Mouse (Mus musculus) hindbrain, embryonic 10.5 days (tissue): ENCODE data around the gene Ranbp17. TPM values are rescaled to one million over a fixed set of nuclear protein-coding genes. Genes with fewer than 3 reads are reported as not detected.
A peak's percentile ranks its signal among the peaks of the same experiment; 100 is the strongest.

Experiments used
- DNase-seq: peaks from one replicate; pipeline ENCODE4 v3.0.0-alpha.2; 2017; ENCODE audit warnings: low spot score
- H3K27ac ChIP-seq: fragments of 300-500 bp; sonication (generic); 2 replicates; pipeline ENCODE4 v1.5.1; 2016; ENCODE audit warnings: mild to moderate bottlenecking, moderate library complexity
- H3K27me3 ChIP-seq: fragments of 300-500 bp; sonication (generic); 2 replicates; pipeline ENCODE4 v1.6.1; 2016; ENCODE audit warnings: mild to moderate bottlenecking; ENCODE audit not compliant: poor library complexity, insufficient read depth, severe bottlenecking
- H3K36me3 ChIP-seq: fragments of 300-500 bp; sonication (generic); 2 replicates; pipeline ENCODE4 v1.6.1; 2016; ENCODE audit warnings: mild to moderate bottlenecking, moderate library complexity
- H3K4me1 ChIP-seq: fragments of 300-500 bp; sonication (generic); replicated peaks from 2 replicates; pipeline ENCODE4 v1.6.1; 2016; ENCODE audit warnings: mild to moderate bottlenecking
- H3K4me3 ChIP-seq: fragments of 300-500 bp; sonication (generic); 2 replicates; pipeline ENCODE4 v1.5.1; 2016; ENCODE audit warnings: mild to moderate bottlenecking, moderate library complexity
- H3K9me3 ChIP-seq: fragments of 300-500 bp; sonication (generic); 2 replicates; pipeline ENCODE4 v1.6.1; 2016; ENCODE audit warnings: mild to moderate bottlenecking, moderate library complexity
- WGBS: fragments of 180-500 bp; shearing (Covaris S2); methylation state at CpG from one replicate; pipeline ENCODE4 v1.1.7; 2016; 5-methylcytosine and 5-hydroxymethylcytosine counted together
- polyA plus RNA-seq: library from polyadenylated mRNA; unstranded; fragments of >200 nt; fragmentation: Nextera tagmentation; extraction: Ambion mirVana; gene quantifications from 2 replicates; pipeline ENCODE4 v1.2.1, GENCODE M21; 2016

Gene Ranbp17
- polyA plus RNA-seq, 1 experiment from 2014 or later = 11.5 TPM

DNA sequence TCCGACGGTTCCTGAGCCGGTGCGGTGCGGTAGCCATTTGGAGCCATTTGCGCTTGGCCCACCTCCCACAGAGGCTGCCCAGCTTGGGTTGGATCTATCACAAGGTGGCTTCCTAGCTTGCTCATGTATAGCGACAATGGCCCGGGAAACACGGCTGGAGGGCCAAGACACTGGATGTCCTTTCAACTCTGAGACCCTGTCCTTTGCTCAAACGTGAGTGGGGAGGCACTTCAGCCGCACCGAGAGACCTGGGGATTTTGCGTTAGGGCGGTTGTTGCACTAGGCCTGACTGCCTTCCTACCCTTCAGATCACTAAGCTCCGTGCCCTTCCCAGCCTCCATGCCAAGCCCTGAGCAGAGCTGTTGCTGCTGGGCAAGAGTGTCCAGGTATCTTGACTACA, 315.9 kb downstream of the Ranbp17 start:
- peaks cover 62% of the 10 kb centered on the region for H3K4me1 ChIP-seq
- WGBS = 9% methylated on average over 15 of the region's 15 CpGs
- H3K27ac ChIP-seq = no peak overlapping the region
- DNase-seq = no peak
- H3K9me3 ChIP-seq = peaks cover 8% of the 10 kb centered on the region
- H3K27me3 ChIP-seq = peaks cover 99% of the 10 kb centered on the region
- peak overlapping the region; percentile 11; the same call in 1 of the 2 replicates for H3K4me3 ChIP-seq
- H3K36me3 ChIP-seq = no peaks in the 10 kb centered on the region

GRCm38 (mm10) chr11:33197133-33197514, 316.4 kb downstream of the Ranbp17 start:
- peak; percentile 25 for DNase-seq
- 20% methylated on average over 13 of the region's 13 CpGs for WGBS
- Histone ChIP-seq H3K4me3 (no peak overlapping the region), H3K4me1 (peaks cover 57% of the 10 kb centered on the region), H3K9me3 (peaks cover 8% of the 10 kb centered on the region), H3K27ac (no peak overlapping the region), H3K36me3 (no peaks in the 10 kb centered on the region), H3K27me3 (peaks cover 99% of the 10 kb centered on the region)

- Histone ChIP-seq H3K27me3 (peaks cover 99% of the 10 kb centered on the region), H3K36me3 (no peaks in the 10 kb centered on the region), H3K4me3 (peak overlapping the region; percentile 7), H3K4me1 (peaks cover 51% of the 10 kb centered on the region), H3K9me3 (peaks cover 8% of the 10 kb centered on the region), H3K27ac (peak overlapping the region; percentile 31; the same call in 1 of the 2 replicates)
- 4% methylated on average over 24 of the region's 24 CpGs for WGBS
- DNase-seq = peak; percentile 41
Observed at GRCm38 (mm10) chr11:33196447-33197132, 317.0 kb downstream of the Ranbp17 start.

DNA sequence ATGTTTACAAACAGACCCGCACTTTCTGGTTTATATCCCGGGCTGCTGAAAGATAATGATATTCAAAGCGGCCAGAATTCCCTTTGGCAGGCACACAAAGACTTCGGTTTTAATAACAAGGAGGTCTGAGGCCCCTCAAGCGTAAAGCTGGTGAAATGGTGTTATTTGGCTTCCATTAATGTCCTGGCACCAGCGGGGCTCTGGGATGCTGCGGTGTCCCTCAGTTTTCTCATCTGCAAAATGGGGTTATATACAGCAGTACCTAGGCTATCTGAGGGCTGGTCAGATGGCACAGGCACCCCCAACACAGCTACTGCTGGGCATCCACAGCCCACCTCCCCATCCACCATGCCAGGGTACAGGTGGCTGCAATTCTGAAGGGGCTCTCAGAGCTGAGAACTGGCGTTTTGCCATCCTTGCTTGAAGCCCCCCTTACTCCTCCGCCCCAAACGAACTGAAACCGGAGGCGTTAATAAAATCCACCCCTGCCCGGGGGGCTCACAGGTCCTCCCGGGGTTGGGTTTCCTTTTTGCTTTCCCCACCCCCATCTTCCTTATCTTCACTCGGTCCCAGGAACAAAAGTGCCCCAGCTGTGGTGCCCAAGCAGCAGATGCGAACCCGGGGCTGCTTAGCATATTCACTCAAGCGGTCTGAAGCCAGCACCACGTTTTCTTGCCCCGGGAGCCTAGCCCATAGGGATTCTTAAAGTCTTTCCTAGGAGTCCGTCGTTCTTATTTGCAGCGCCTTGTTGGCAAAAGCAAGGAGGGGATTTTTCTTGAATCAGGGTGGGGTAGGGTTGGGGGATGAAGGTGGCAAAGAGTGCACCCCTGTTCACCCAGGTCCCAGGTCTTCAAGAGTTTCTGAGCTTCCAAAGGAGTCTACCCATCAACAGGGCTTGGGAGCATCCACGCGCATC, 317.8 kb downstream of the Ranbp17 start:
- Histone ChIP-seq H3K27ac (peak overlapping the region; percentile 31; the same call in 1 of the 2 replicates), H3K9me3 (peaks cover 8% of the 10 kb centered on the region), H3K36me3 (no peaks in the 10 kb centered on the region), H3K4me3 (0 out of 2 replicates have a peak overlapping the region, but pooled peaks have one; percentile 18), H3K4me1 (peaks cover 43% of the 10 kb centered on the region), H3K27me3 (peaks cover 99% of the 10 kb centered on the region)
- DNase-seq = peak; percentile 58
- 3% methylated on average over 25 of the region's 25 CpGs for WGBS

DNA sequence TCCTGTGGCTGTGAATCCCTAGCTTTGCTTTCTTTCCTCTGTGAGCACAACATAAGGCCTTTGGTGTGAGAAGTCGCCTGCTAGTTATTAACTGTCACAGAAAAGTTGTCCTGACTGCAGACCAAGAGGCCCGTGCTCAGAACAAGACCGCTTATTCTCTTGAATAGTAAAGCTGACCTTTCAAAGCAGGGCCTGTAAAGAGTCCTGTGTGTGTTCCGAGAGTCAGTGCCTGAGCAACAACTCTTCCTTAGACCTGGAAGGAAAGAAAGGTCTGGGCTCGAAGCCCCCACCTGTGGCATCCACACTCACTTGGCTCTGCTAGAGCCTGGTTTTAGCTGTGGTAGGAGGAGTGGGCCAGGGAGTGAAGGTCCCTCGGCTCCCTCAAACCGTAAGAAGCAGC, 318.5 kb downstream of the Ranbp17 start:
- 10% methylated on average over 7 of the region's 7 CpGs for WGBS
- peak; percentile 37 for DNase-seq
- peaks cover 8% of the 10 kb centered on the region for H3K9me3 ChIP-seq
- peaks cover 97% of the 10 kb centered on the region for H3K27me3 ChIP-seq
- no peaks in the 10 kb centered on the region for H3K36me3 ChIP-seq
- H3K4me1 ChIP-seq = peaks cover 36% of the 10 kb centered on the region
- H3K27ac ChIP-seq = no peak overlapping the region
- no peak overlapping the region for H3K4me3 ChIP-seq

- peaks cover 28% of the 10 kb centered on the region for H3K4me1 ChIP-seq
- H3K36me3 ChIP-seq = no peaks in the 10 kb centered on the region
- peaks cover 90% of the 10 kb centered on the region for H3K27me3 ChIP-seq
- WGBS = under 1% methylated on average over 12 of the region's 12 CpGs
- DNase-seq = peak; percentile 54
- no peak overlapping the region for H3K27ac ChIP-seq
- peaks cover 8% of the 10 kb centered on the region for H3K9me3 ChIP-seq
- H3K4me3 ChIP-seq = peak overlapping the region; percentile 31
Observed at GRCm38 (mm10) chr11:33193695-33194094, 319.9 kb downstream of the Ranbp17 start.

GRCm38 (mm10) chr11:33181804-33182203, 331.7 kb downstream of the Ranbp17 start:
- no peaks in the 10 kb centered on the region for H3K9me3 ChIP-seq
- 82% methylated on average over 3 of the region's 3 CpGs for WGBS
- peaks cover 57% of the 10 kb centered on the region for H3K27me3 ChIP-seq
- no peak overlapping the region for H3K4me3 ChIP-seq
- H3K36me3 ChIP-seq = no peaks in the 10 kb centered on the region
- no peak for DNase-seq
- H3K27ac ChIP-seq = no peak overlapping the region
- H3K4me1 ChIP-seq = peaks cover 22% of the 10 kb centered on the region

DNA sequence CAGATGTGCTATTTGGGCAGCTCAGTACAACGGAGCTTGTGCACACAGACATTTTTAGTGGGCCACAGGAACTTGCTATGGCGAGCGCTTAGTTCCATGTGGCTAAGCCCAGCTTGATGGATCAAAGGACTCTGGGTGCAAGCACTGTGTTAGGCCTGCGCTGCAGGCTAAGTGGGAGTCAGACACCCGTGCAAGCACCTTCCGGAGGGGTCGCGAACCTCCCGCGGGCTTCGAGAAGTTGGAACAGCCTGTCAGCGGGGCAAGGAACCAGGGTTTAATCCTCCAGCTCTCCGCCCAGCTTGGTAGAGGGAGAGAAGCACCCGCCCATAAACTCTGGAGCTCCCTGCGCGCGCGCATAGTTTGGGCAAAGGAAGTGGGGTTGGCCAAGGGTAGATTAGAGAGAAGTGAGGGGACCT, 332.8 kb downstream of the Ranbp17 start:
- no peaks in the 10 kb centered on the region for H3K9me3 ChIP-seq
- peak; percentile 44 for DNase-seq
- peaks cover 22% of the 10 kb centered on the region for H3K4me1 ChIP-seq
- peak overlapping the region; percentile 45 for H3K4me3 ChIP-seq
- peak overlapping the region; percentile 53; the same call in 1 of the 2 replicates for H3K27ac ChIP-seq
- H3K36me3 ChIP-seq = no peaks in the 10 kb centered on the region
- H3K27me3 ChIP-seq = peaks cover 68% of the 10 kb centered on the region
- WGBS = under 1% methylated on average over 18 of the region's 18 CpGs

DNA sequence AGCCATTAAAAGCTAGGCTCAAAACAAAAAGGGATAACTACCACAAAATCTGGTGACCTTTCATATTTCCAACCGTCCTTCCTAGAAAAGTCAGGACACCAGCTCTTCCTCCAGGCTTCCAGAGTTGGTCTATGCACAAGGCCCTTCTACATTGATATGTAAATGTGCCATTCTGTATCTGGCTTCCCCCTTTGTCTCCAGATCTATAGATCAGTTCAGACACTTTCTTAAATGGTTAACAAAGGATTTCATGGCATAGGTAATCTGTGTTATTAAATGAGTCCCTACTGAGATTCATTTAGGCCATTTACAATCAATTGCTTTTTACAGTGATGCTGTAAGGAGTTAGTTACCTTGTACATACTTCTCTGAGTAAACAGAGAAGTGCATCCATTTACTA, 333.7 kb downstream of the Ranbp17 start:
- WGBS = 24% methylated on average over 1 of the region's 1 CpGs
- DNase-seq = no peak

GRCm38 (mm10) chr11:33176525-33177245, 336.9 kb downstream of the Ranbp17 start:
- Histone ChIP-seq H3K27me3 (peaks cover 69% of the 10 kb centered on the region), H3K4me3 (no peak overlapping the region), H3K4me1 (peaks cover 22% of the 10 kb centered on the region), H3K27ac (no peak overlapping the region), H3K36me3 (no peaks in the 10 kb centered on the region), H3K9me3 (no peaks in the 10 kb centered on the region)
- DNase-seq = peak; percentile 59
- WGBS = 34% methylated on average over 20 of the region's 20 CpGs

More for the DNA sequence above, 333.7 kb downstream of the Ranbp17 start:
- peaks cover 75% of the 10 kb centered on the region for H3K27me3 ChIP-seq
- peaks cover 22% of the 10 kb centered on the region for H3K4me1 ChIP-seq
- no peaks in the 10 kb centered on the region for H3K9me3 ChIP-seq
- no peak overlapping the region for H3K27ac ChIP-seq
- no peak overlapping the region for H3K4me3 ChIP-seq
- no peaks in the 10 kb centered on the region for H3K36me3 ChIP-seq

GRCm38 (mm10) chr11:33175768-33176167, 337.8 kb downstream of the Ranbp17 start:
- Histone ChIP-seq H3K4me3 (no peak overlapping the region), H3K36me3 (no peaks in the 10 kb centered on the region), H3K4me1 (peaks cover 16% of the 10 kb centered on the region), H3K27me3 (peaks cover 64% of the 10 kb centered on the region), H3K27ac (no peak overlapping the region), H3K9me3 (no peaks in the 10 kb centered on the region)
- WGBS = 60% methylated on average over 3 of the region's 3 CpGs
- no peak for DNase-seq

DNA sequence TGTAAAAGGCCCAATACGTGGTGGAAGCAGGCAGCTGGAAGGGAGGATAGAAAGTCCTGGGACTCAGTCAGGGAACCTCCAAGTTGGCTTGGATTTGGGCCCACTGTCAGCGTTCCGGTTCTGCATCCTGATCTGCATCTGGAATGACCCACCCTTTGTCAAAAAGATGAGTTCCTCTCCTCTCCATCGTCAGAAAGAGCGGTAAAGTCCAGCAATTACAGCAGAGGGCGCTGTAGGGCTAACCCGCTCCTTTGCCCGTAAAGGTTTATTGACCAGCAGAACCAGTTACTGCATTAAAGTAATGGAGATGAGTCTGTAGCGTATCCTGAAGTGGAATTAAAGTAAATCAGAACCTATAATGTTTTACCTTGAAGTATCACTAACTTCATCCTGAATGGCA, 343.1 kb downstream of the Ranbp17 start:
- no peak overlapping the region for H3K27ac ChIP-seq
- no peaks in the 10 kb centered on the region for H3K9me3 ChIP-seq
- H3K36me3 ChIP-seq = no peaks in the 10 kb centered on the region
- peak; percentile 67 for DNase-seq
- 15% methylated on average over 9 of the region's 9 CpGs for WGBS
- no peaks in the 10 kb centered on the region for H3K4me1 ChIP-seq
- H3K27me3 ChIP-seq = peaks cover 13% of the 10 kb centered on the region
- H3K4me3 ChIP-seq = no peak overlapping the region
